Mouse (Mus musculus) embryonic fibroblast, embryonic 13.5 days (primary cell): ENCODE data around the gene Mfap4. TPM values are rescaled to one million over a fixed set of nuclear protein-coding genes. Genes with fewer than 3 reads are reported as not detected.

Experiments
- H3K27ac ChIP-seq: 2 replicates; pipeline ENCODE4 v1.5.1; 2012; ENCODE audit warnings: low read length, control low read depth, inconsistent platforms; ENCODE audit not compliant: insufficient read depth
- H3K4me1 ChIP-seq: 2 replicates; pipeline ENCODE4 v1.6.1; 2011; ENCODE audit warnings: low read length; ENCODE audit not compliant: control insufficient read depth, insufficient read depth
- H3K4me3 ChIP-seq: 2 replicates; pipeline ENCODE4 v1.5.1; 2011; ENCODE audit warnings: mild to moderate bottlenecking, control low read depth, low read length; ENCODE audit not compliant: insufficient read depth
- CTCF ChIP-seq: IDR thresholded peaks from 2 replicates; pipeline ENCODE4 v1.5.1; 2011; ENCODE audit warnings: mild to moderate bottlenecking, control low read depth, low read length, moderate library complexity, borderline replicate concordance; ENCODE audit not compliant: insufficient read depth
- POLR2A ChIP-seq: IDR thresholded peaks from 2 replicates; pipeline ENCODE4 v1.6.1; 2011; ENCODE audit warnings: low read depth, mild to moderate bottlenecking, control low read depth, low read length, moderate library complexity
- polyA plus RNA-seq: library from polyadenylated mRNA; stranded (reverse); fragments of >200 nt; gene quantifications from 2 replicates; pipeline ENCODE4 v1.2.4, GENCODE M21; 2011; ENCODE audit warnings: low read depth; ENCODE audit not compliant: missing spikeins, insufficient read length

Gene Mfap4
- 140 and 530 TPM in 2 replicates for polyA plus RNA-seq

GRCm38 (mm10) chr11:61484613-61485540, at the start of gene Mfap4:
Gene Mfap4, plus strand, starts transcription at chr11:61485431.
- Histone ChIP-seq H3K4me1 (peaks cover 2% of the 10 kb centered on the region; the same call in 1 of the 2 replicates), H3K27ac (peak within 1 kb of the TSS; percentile 91), H3K4me3 (peak within 1 kb of the TSS; percentile 38)
- TF ChIP-seq POLR2A (peak; percentile 90), CTCF (no peak)

GRCm38 (mm10) chr11:61436298-61436697, 48.9 kb upstream of the Mfap4 start:
- H3K27ac ChIP-seq: no peak overlapping the region
- no peaks in the 10 kb centered on the region for H3K4me1 ChIP-seq
- no peak overlapping the region for H3K4me3 ChIP-seq
- TF ChIP-seq POLR2A: no peak
- TF ChIP-seq CTCF: no peak

- TF ChIP-seq CTCF (no peak), POLR2A (no peak)
- Histone ChIP-seq H3K27ac (no peak overlapping the region), H3K4me1 (no peaks in the 10 kb centered on the region), H3K4me3 (no peak overlapping the region)
Measured at GRCm38 (mm10) chr11:61439170-61439569, 46.1 kb upstream of the Mfap4 start.

GRCm38 (mm10) chr11:61440416-61440815, 44.8 kb upstream of the Mfap4 start:
- Histone ChIP-seq H3K27ac (no peak overlapping the region), H3K4me3 (no peak overlapping the region), H3K4me1 (no peaks in the 10 kb centered on the region)
- no peak for TF ChIP-seq POLR2A
- TF ChIP-seq CTCF: no peak

GRCm38 (mm10) chr11:61441670-61442069, 43.6 kb upstream of the Mfap4 start:
- no peaks in the 10 kb centered on the region for H3K4me1 ChIP-seq
- TF ChIP-seq CTCF: no peak
- no peak for TF ChIP-seq POLR2A
- no peak overlapping the region for H3K27ac ChIP-seq
- H3K4me3 ChIP-seq: no peak overlapping the region

GRCm38 (mm10) chr11:61443807-61444206, 41.4 kb upstream of the Mfap4 start:
- H3K4me3 ChIP-seq: no peak overlapping the region
- H3K27ac ChIP-seq: no peak overlapping the region
- TF ChIP-seq POLR2A (no peak), CTCF (no peak)
- no peaks in the 10 kb centered on the region for H3K4me1 ChIP-seq

GRCm38 (mm10) chr11:61447296-61447695, 37.9 kb upstream of the Mfap4 start:
- no peak overlapping the region for H3K27ac ChIP-seq
- TF ChIP-seq POLR2A: no peak
- TF ChIP-seq CTCF: no peak

GRCm38 (mm10) chr11:61448041-61448440, 37.2 kb upstream of the Mfap4 start:
- Histone ChIP-seq H3K27ac (no peak overlapping the region), H3K4me1 (no peaks in the 10 kb centered on the region), H3K4me3 (no peak overlapping the region)
- TF ChIP-seq POLR2A (no peak), CTCF (no peak)

More at GRCm38 (mm10) chr11:61447296-61447695, 37.9 kb upstream of the Mfap4 start:
- Histone ChIP-seq H3K4me1 (no peaks in the 10 kb centered on the region), H3K4me3 (no peak overlapping the region)

GRCm38 (mm10) chr11:61448599-61449225, 36.5 kb upstream of the Mfap4 start:
- TF ChIP-seq CTCF (no peak), POLR2A (no peak)
- Histone ChIP-seq H3K27ac (no peak overlapping the region), H3K4me3 (no peak overlapping the region), H3K4me1 (no peaks in the 10 kb centered on the region)

GRCm38 (mm10) chr11:61449499-61450292, 35.5 kb upstream of the Mfap4 start:
- Histone ChIP-seq H3K4me1 (no peaks in the 10 kb centered on the region), H3K4me3 (no peak overlapping the region), H3K27ac (no peak overlapping the region)
- TF ChIP-seq CTCF: no peak
- no peak for TF ChIP-seq POLR2A
